Mouse (Mus musculus) CD4-positive, CD25-positive, alpha-beta regulatory T cell, adult 2 months (primary cell): ENCODE data around the gene Ampd1.

ENCODE experiments used
- DNase-seq: peaks from one replicate; pipeline ENCODE4 v3.0.0-alpha.2; 2012; ENCODE audit warnings: low read depth, low spot score

Gene Ampd1

GRCm38 (mm10) chr3:103073771-103074170 lies at the start of gene Ampd1:
TSS of gene Ampd1 (plus strand) at chr3:103074014.
- DNase-seq, result no peak

GRCm38 (mm10) chr3:103026174-103026573 lies 47.6 kb upstream of the Ampd1 start:
- peak; percentile 78 for DNase-seq

- no peak for DNase-seq
Measured at GRCm38 (mm10) chr3:103040285-103040684, 33.5 kb upstream of the Ampd1 start.

- no peak for DNase-seq
Measured at GRCm38 (mm10) chr3:103040861-103041379, 32.9 kb upstream of the Ampd1 start.

GRCm38 (mm10) chr3:103056016-103056595 lies 17.7 kb upstream of the Ampd1 start:
- no peak for DNase-seq

- DNase-seq, result no peak
Measured at GRCm38 (mm10) chr3:103057752-103058151, 16.1 kb upstream of the Ampd1 start.

GRCm38 (mm10) chr3:103058207-103059157 lies 15.3 kb upstream of the Ampd1 start, which contains the start of gene Nras:
TSS of gene Nras (plus strand) at chr3:103058285.
- peak; percentile 95 for DNase-seq

GRCm38 (mm10) chr3:103066927-103067326 lies 6.9 kb upstream of the Ampd1 start:
- DNase-seq, result no peak

GRCm38 (mm10) chr3:103068971-103069370 lies 4.8 kb upstream of the Ampd1 start:
- no peak for DNase-seq

GRCm38 (mm10) chr3:103075871-103076270 lies 2.1 kb downstream of the Ampd1 start:
- DNase-seq, result no peak

- DNase-seq, result no peak
Measured at GRCm38 (mm10) chr3:103076476-103076875, 2.7 kb downstream of the Ampd1 start.

GRCm38 (mm10) chr3:103079301-103079700 lies 5.5 kb downstream of the Ampd1 start:
- DNase-seq, result no peak

GRCm38 (mm10) chr3:103081051-103081450 lies 7.2 kb downstream of the Ampd1 start:
- DNase-seq, result no peak

- DNase-seq, result no peak
Measured at GRCm38 (mm10) chr3:103081861-103082453, 8.1 kb downstream of the Ampd1 start.

GRCm38 (mm10) chr3:103082761-103083160 lies 8.9 kb downstream of the Ampd1 start:
- DNase-seq, result no peak

GRCm38 (mm10) chr3:103085986-103086385 lies 12.2 kb downstream of the Ampd1 start:
- no peak for DNase-seq

GRCm38 (mm10) chr3:103091753-103092152 lies 17.9 kb downstream of the Ampd1 start:
- peak; percentile 69 for DNase-seq

- DNase-seq, result no peak
Measured at GRCm38 (mm10) chr3:103098662-103099061, 24.8 kb downstream of the Ampd1 start.

GRCm38 (mm10) chr3:103099667-103100066 lies 25.9 kb downstream of the Ampd1 start:
- peak; percentile 52 for DNase-seq

GRCm38 (mm10) chr3:103100735-103101134 lies 26.9 kb downstream of the Ampd1 start:
- peak; percentile 65 for DNase-seq

- DNase-seq, result no peak
Measured at GRCm38 (mm10) chr3:103101194-103101593, 27.4 kb downstream of the Ampd1 start.

- peak; percentile 57 for DNase-seq
Measured at GRCm38 (mm10) chr3:103101909-103102308, 28.1 kb downstream of the Ampd1 start.
